Mouse (Mus musculus) stomach, postnatal 0 days (tissue): Measurements from ENCODE around the gene Gng8. TPM values are rescaled to one million over a fixed set of nuclear protein-coding genes. Genes with fewer than 3 reads are reported as not detected.

Source experiments
- ATAC-seq: fragments of 200-750 bp; cut with Nextera tagmentation; 2 replicates; pipeline ENCODE4 v1.8.0; 2017; ENCODE audit not compliant: low FRiP score, low TSS enrichment
- DNase-seq: peaks from one replicate; pipeline ENCODE4 v3.0.0-alpha.2; 2016; ENCODE audit warnings: low spot score
- H3K27ac ChIP-seq: fragments of 300-500 bp; sonication (generic); replicated peaks from 2 replicates; pipeline ENCODE4 v1.5.1; 2014; ENCODE audit warnings: mild to moderate bottlenecking, control low read depth
- H3K27me3 ChIP-seq: fragments of 300-500 bp; sonication (generic); 2 replicates; pipeline ENCODE4 v1.6.1; 2014; ENCODE audit warnings: low read length; ENCODE audit not compliant: control insufficient read depth, insufficient read depth
- H3K36me3 ChIP-seq: fragments of 300-500 bp; sonication (generic); 2 replicates; pipeline ENCODE4 v1.6.1; 2014; ENCODE audit warnings: low read length, mixed read lengths; ENCODE audit not compliant: control insufficient read depth, insufficient read depth
- H3K4me1 ChIP-seq: fragments of 300-500 bp; sonication (generic); replicated peaks from 2 replicates; pipeline ENCODE4 v1.6.1; 2014; ENCODE audit warnings: antibody characterized with exemption; ENCODE audit not compliant: control insufficient read depth, insufficient read depth
- H3K4me2 ChIP-seq: fragments of 300-500 bp; sonication (generic); replicated peaks from 2 replicates; pipeline ENCODE4 v1.6.1; 2014; ENCODE audit warnings: low read depth, mild to moderate bottlenecking, control low read depth, moderate library complexity
- H3K4me3 ChIP-seq: fragments of 300-500 bp; sonication (generic); 2 replicates; pipeline ENCODE4 v1.5.1; 2014; ENCODE audit warnings: low read depth, low read length, control low read depth
- H3K9ac ChIP-seq: fragments of 300-500 bp; sonication (generic); 2 replicates; pipeline ENCODE4 v1.6.1; 2014; ENCODE audit warnings: mild to moderate bottlenecking, low read length, control low read depth, mixed read lengths
- H3K9me3 ChIP-seq: fragments of 300-500 bp; sonication (generic); 2 replicates; pipeline ENCODE4 v1.6.1; 2016; ENCODE audit warnings: low read length; ENCODE audit not compliant: control insufficient read depth
- CTCF ChIP-seq: IDR thresholded peaks from 2 replicates; pipeline ENCODE4 v1.5.1; 2016; ENCODE audit warnings: antibody characterized with exemption, low read depth, mild to moderate bottlenecking, moderate library complexity
- EP300 ChIP-seq: optimal IDR thresholded peaks from 2 replicates; pipeline ENCODE3; 2016; ENCODE audit warnings: antibody characterized with exemption
- WGBS: fragments of 180-500 bp; shearing (Covaris S2); extraction: QIAGEN DNeasy Blood & Tissue Kit; methylation state at CpG from one replicate; pipeline ENCODE4 v1.1.7; 2014; 5-methylcytosine and 5-hydroxymethylcytosine counted together
- polyA plus RNA-seq: library from polyadenylated mRNA; unstranded; fragments of >200 nt; fragmentation: Nextera tagmentation; extraction: Ambion mirVana; gene quantifications from 2 replicates; pipeline ENCODE4 v1.2.1, GENCODE M21; 2015

Gene Gng8
- polyA plus RNA-seq, 1 experiment from 2014 or later, result 7.3 TPM

DNA sequence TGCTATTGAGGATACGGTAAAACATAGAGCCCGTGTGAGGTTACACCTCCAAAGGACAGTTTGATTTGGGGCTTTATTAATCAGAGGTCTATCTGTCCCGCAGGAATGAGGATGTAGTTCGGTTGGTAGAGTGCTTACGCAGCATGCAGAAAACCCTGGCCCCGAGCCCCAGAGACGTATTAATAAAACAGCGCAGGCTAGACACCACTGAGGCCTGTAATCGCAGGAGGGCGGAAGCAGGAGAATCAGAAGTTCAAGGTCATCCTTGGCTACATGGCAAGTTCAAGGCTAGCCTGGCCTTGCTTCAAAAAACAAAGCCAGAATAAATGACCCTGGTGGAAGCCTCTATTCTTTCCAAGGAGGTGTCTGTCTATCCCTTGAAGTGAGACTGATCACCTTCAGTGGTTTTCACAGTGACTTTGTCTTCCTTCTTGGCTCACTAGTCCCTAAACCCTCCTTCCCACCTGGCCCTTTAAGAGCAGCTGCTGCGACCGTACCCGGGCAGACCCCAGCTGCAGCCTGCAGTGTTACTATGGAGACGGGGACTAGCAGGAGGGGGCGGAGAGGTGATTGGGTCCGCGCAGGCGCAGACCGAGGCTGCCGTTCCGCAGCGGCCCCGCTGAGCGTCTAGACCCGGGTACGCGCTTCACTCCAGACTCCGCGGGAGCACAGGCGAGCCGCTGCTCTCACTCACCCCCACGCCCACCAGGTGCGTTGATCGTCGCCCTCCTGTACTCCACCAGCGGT is 52.6 kb downstream of the Gng8 start, which contains the start of gene Pnmal2:
Gene Pnmal2, plus strand, starts transcription at position 622 of the 747 bp plus-strand sequence.
- Histone ChIP-seq H3K9me3 (no peaks in the 10 kb centered on the region), H3K4me2 (peak within 1 kb of the TSS; percentile 81), H3K9ac (peak within 1 kb of the TSS; percentile 67), H3K36me3 (no peaks in the 10 kb centered on the region), H3K4me1 (peaks cover 10% of the 10 kb centered on the region), H3K4me3 (peak within 1 kb of the TSS; percentile 56), H3K27me3 (no peaks in the 10 kb centered on the region), H3K27ac (0 out of 2 replicates have a peak within 1 kb of the TSS, but pooled peaks have one; percentile 30)
- 13% methylated on average over 36 of the region's 36 CpGs for WGBS
- DNase-seq, result peak; percentile 73
- peak; percentile 77 for ATAC-seq
- no peak for TF ChIP-seq CTCF
- no peak for TF ChIP-seq EP300

DNA sequence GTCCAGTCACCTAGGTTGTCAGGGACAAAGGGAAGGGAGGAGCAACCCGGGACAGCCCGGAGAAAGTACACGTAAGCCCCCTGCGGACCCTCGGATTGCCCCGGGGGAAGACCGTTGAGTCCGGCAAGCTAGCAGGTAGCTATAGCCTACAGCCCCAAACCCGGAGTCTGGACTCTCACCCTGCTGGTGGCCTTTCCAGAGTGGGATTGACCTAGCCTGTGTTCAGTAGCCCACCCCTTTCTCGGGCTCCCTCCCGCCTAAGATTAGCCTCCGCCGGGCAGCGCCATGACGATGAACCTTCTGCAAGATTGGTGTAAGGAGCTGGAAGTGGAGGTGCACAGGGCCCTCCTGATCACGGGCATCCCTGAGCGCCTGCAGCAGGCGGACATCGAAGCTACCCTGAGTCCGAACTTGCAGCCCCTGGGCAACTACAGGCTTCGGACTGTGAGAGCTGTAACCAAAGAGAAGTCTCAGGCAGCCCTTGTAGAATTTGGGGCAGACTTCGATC is 53.3 kb downstream of the Gng8 start:
- Histone ChIP-seq H3K27me3 (no peaks in the 10 kb centered on the region), H3K9me3 (no peaks in the 10 kb centered on the region), H3K9ac (peak overlapping the region; percentile 67), H3K4me1 (peaks cover 10% of the 10 kb centered on the region), H3K27ac (0 out of 2 replicates have a peak overlapping the region, but pooled peaks have one; percentile 30), H3K36me3 (no peaks in the 10 kb centered on the region), H3K4me3 (peak overlapping the region; percentile 56), H3K4me2 (peak overlapping the region; percentile 81)
- WGBS, result 5% methylated on average over 22 of the region's 22 CpGs
- ATAC-seq, result no peak
- no peak for DNase-seq
- TF ChIP-seq EP300 (no peak), CTCF (no peak)

Other genes starting within 250 kb of the Gng8 start
- gene Ceacam15, start 216.1 kb upstream of the Gng8 start, polyA plus RNA-seq, result not detected in 2 replicates
- not detected in 2 replicates for gene Ceacam9, start 169.9 kb upstream of the Gng8 start, polyA plus RNA-seq
- gene Ap2s1, start 153.4 kb upstream of the Gng8 start, polyA plus RNA-seq, result 225 and 229 TPM in 2 replicates
- 48.6 and 53.5 TPM in 2 replicates for gene Slc1a5, start 110.4 kb upstream of the Gng8 start, polyA plus RNA-seq
- gene Strn4, start 75.9 kb upstream of the Gng8 start, polyA plus RNA-seq, result 45.1 and 45.2 TPM in 2 replicates
- gene Fkrp, start 75.1 kb upstream of the Gng8 start, polyA plus RNA-seq, result 14.2 and 14.5 TPM in 2 replicates
- 7.5 and 8.8 TPM in 2 replicates for gene Prkd2, start 48.9 kb upstream of the Gng8 start, polyA plus RNA-seq
- 3.5 and 5.1 TPM in 2 replicates for gene Dact3, start 16.5 kb upstream of the Gng8 start, polyA plus RNA-seq
- 1.5 and 1.6 TPM in 2 replicates for gene Ptgir, start 14.7 kb downstream of the Gng8 start, polyA plus RNA-seq
- gene Calm3, start 32.3 kb downstream of the Gng8 start, polyA plus RNA-seq, result 49.1 and 58.7 TPM in 2 replicates
- 4.7 and 4.8 TPM in 2 replicates for gene Pnmal2, start 52.9 kb downstream of the Gng8 start, polyA plus RNA-seq
- 1.7 and 1.8 TPM in 2 replicates for gene Pnmal1, start 67.9 kb downstream of the Gng8 start, polyA plus RNA-seq
- 0.15 and 0.16 TPM in 2 replicates for gene Gm42372, start 91.3 kb downstream of the Gng8 start, polyA plus RNA-seq
- gene Ccdc8, start 100.9 kb downstream of the Gng8 start, polyA plus RNA-seq, result 4.7 and 6.7 TPM in 2 replicates
- gene Ppp5c, start 136.1 kb downstream of the Gng8 start, polyA plus RNA-seq, result 51.6 and 57.5 TPM in 2 replicates
- gene Hif3a, start 170.6 kb downstream of the Gng8 start, polyA plus RNA-seq, result 3.4 and 4.0 TPM in 2 replicates
- 0.05 and 0.12 TPM in 2 replicates for gene Psg16, start 182.3 kb downstream of the Gng8 start, polyA plus RNA-seq